Mouse (Mus musculus) lung, postnatal 0 days (tissue): ENCODE measurements around the gene Spns3.

Source experiments
- CTCF ChIP-seq: IDR thresholded peaks from 2 replicates; pipeline ENCODE4 v1.5.1; 2016; ENCODE audit warnings: antibody characterized with exemption, mild to moderate bottlenecking
- EP300 ChIP-seq: IDR thresholded peaks from 2 replicates; pipeline ENCODE4 v1.6.1; 2016; ENCODE audit warnings: antibody characterized with exemption, mild to moderate bottlenecking, control low read depth

GRCm38 (mm10) chr11:72569671-72570318 is 19.5 kb upstream of the Spns3 start:
- TF ChIP-seq CTCF (no peak), EP300 (no peak)
